Mouse (Mus musculus) thymus, adult 2 months (tissue): ENCODE measurements around the gene 0610040J01Rik. TPM values are rescaled to one million over a fixed set of nuclear protein-coding genes. Genes with fewer than 3 reads are reported as not detected.
A peak's percentile ranks its signal among the peaks of the same experiment; 100 is the strongest.

Experiments used
- DNase-seq: peaks from one replicate; pipeline ENCODE4 v3.0.0; 2021
- H3K27ac ChIP-seq: fragments of 200-500 bp; 2 replicates; pipeline ENCODE4 v1.5.1; 2012; ENCODE audit warnings: low read length, control low read depth; ENCODE audit not compliant: control insufficient read depth, insufficient read depth
- H3K27me3 ChIP-seq: fragments of 200-500 bp; 2 replicates; pipeline ENCODE4 v1.6.1; 2012; ENCODE audit warnings: mild to moderate bottlenecking, low read length, moderate library complexity, mixed read lengths; ENCODE audit not compliant: control insufficient read depth, insufficient read depth
- H3K36me3 ChIP-seq: fragments of 200-500 bp; 2 replicates; pipeline ENCODE4 v1.6.1; 2012; ENCODE audit warnings: mild to moderate bottlenecking, low read length, moderate library complexity; ENCODE audit not compliant: control insufficient read depth, insufficient read depth
- H3K4me1 ChIP-seq: fragments of 200-500 bp; replicated peaks from 2 replicates; pipeline ENCODE4 v1.6.1; 2012; ENCODE audit warnings: low read length; ENCODE audit not compliant: control insufficient read depth, insufficient read depth
- H3K4me3 ChIP-seq: fragments of 200-500 bp; 2 replicates; pipeline ENCODE4 v1.5.1; 2012; ENCODE audit warnings: mild to moderate bottlenecking, low read length, control low read depth, moderate library complexity; ENCODE audit not compliant: control insufficient read depth, insufficient read depth
- CTCF ChIP-seq: fragments of 200-500 bp; IDR thresholded peaks from 2 replicates; pipeline ENCODE4 v1.5.1; 2012; ENCODE audit warnings: mild to moderate bottlenecking, control low read depth, low read length, moderate library complexity, borderline replicate concordance; ENCODE audit not compliant: control insufficient read depth, poor library complexity, insufficient read depth; ENCODE audit errors: extremely low read depth
- POLR2A ChIP-seq: fragments of 200-500 bp; IDR thresholded peaks from 2 replicates; pipeline ENCODE4 v1.6.1; 2012; ENCODE audit warnings: mild to moderate bottlenecking, low read length, control low read depth, moderate library complexity; ENCODE audit not compliant: control insufficient read depth, poor library complexity, insufficient read depth; ENCODE audit errors: extremely low read depth
- WGBS: fragments of 180-500 bp; shearing (Covaris S2); methylation state at CpG from one replicate; pipeline ENCODE4 v1.1.7; 2018; 5-methylcytosine and 5-hydroxymethylcytosine counted together
- polyA plus RNA-seq: library from polyadenylated mRNA; depleted of rRNA; stranded (reverse); fragments of >200 nt; gene quantifications from 2 replicates; pipeline ENCODE4 v1.2.3, GENCODE M21; 2012

The 0610040J01Rik gene
- polyA plus RNA-seq, 1 experiment: 1.8 TPM

DNA sequence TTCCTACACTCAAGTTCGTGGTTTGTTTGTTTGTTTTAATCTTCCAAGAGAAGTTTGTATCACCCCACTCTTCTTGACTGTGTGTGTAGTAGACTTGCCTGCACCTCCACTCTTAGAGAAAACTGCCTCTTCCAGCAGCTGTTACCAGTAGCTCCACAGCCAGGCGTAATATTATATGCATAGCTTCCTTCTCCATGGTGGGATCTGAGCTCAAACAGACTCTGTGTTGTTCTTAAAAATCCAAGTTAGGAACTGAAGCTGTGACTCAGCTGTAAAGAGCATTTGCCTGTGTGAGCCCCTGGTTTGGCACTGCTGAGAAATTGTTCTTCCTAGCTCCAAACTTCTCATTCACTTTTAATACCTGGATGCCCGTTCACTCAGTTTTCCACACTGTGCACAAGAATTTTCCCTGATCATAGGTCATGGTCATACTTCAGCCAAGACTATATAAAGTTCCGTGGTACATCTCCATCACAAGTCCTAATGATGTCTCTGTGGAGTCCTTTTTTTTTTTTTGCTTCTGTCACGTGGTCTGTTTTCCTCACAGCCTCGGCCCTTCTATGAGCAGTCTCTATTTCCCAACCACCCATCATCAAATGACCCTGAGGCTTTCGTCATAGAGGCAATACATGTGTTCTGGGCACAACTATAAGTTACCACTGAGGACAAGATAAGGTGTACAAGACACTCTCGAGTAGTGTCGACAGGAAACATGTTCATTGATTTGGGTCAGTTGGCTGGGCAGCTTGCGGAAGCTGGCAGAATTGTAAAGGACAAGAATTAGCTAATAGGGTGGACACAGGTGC is 16.4 kb downstream of the 0610040J01Rik start:
- TF ChIP-seq CTCF (no peak), POLR2A (no peak)

DNA sequence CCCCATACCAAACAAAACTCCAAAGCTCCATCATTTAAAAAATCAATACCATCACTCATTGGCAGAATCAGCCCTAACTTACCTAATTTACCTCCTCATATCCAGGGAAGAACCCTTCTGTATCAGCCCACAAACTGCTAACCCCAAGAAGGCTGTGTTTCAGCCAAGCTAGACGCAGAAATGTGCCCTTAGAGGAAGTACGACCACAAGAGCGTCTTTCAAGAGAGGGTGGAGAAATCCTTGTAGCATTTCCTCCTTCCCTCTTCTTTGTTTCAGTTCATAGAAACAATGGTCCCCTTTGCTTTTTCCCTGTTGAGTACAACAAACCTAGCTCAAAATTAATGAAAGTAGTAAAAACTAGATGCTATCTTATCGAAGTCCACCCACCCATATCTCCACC is 18.9 kb downstream of the 0610040J01Rik start:
- no peaks in the 10 kb centered on the region for H3K36me3 ChIP-seq
- no peak for TF ChIP-seq POLR2A
- no peak for TF ChIP-seq CTCF
- no peak for DNase-seq
- WGBS: 23% methylated on average over 4 of the region's 4 CpGs
- H3K4me1 ChIP-seq: no peaks in the 10 kb centered on the region; the same call in 1 of the 2 replicates
- H3K27me3 ChIP-seq: no peaks in the 10 kb centered on the region
- no peak overlapping the region for H3K4me3 ChIP-seq
- no peak overlapping the region for H3K27ac ChIP-seq

More for the DNA sequence above, 16.4 kb downstream of the 0610040J01Rik start:
- WGBS: 88% methylated on average over 10 of the region's 10 CpGs
- Histone ChIP-seq H3K27me3 (no peaks in the 10 kb centered on the region), H3K4me3 (no peak overlapping the region), H3K36me3 (no peaks in the 10 kb centered on the region), H3K27ac (no peak overlapping the region), H3K4me1 (no peaks in the 10 kb centered on the region; the same call in 1 of the 2 replicates)
- no peak for DNase-seq

- no peak for DNase-seq
- no peak for TF ChIP-seq CTCF
- no peak for TF ChIP-seq POLR2A
- 93% methylated on average over 5 of the region's 5 CpGs for WGBS
These were observed 21.8 kb downstream of the 0610040J01Rik start for GRCm38 (mm10) chr5:63833955-63834354.

GRCm38 (mm10) chr5:63834435-63834834 is 22.3 kb downstream of the 0610040J01Rik start:
- TF ChIP-seq CTCF: no peak
- no peak for DNase-seq
- H3K4me3 ChIP-seq: no peak overlapping the region
- H3K27me3 ChIP-seq: no peaks in the 10 kb centered on the region
- no peak overlapping the region for H3K27ac ChIP-seq
- WGBS: 91% methylated on average over 3 of the region's 3 CpGs
- no peaks in the 10 kb centered on the region; the same call in 1 of the 2 replicates for H3K4me1 ChIP-seq
- no peaks in the 10 kb centered on the region for H3K36me3 ChIP-seq

More at GRCm38 (mm10) chr5:63833955-63834354, 21.8 kb downstream of the 0610040J01Rik start:
- Histone ChIP-seq H3K36me3 (no peaks in the 10 kb centered on the region), H3K4me3 (no peak overlapping the region), H3K27me3 (no peaks in the 10 kb centered on the region), H3K4me1 (no peaks in the 10 kb centered on the region; the same call in 1 of the 2 replicates), H3K27ac (no peak overlapping the region)

- Histone ChIP-seq H3K36me3 (no peaks in the 10 kb centered on the region), H3K27me3 (no peaks in the 10 kb centered on the region), H3K4me1 (no peaks in the 10 kb centered on the region), H3K4me3 (no peak overlapping the region), H3K27ac (no peak overlapping the region)
- WGBS: 57% methylated on average over 5 of the region's 5 CpGs
- DNase-seq: peak; percentile 21
- no peak for TF ChIP-seq CTCF
- TF ChIP-seq POLR2A: no peak
These were observed 25.0 kb downstream of the 0610040J01Rik start for GRCm38 (mm10) chr5:63837115-63837514.

DNA sequence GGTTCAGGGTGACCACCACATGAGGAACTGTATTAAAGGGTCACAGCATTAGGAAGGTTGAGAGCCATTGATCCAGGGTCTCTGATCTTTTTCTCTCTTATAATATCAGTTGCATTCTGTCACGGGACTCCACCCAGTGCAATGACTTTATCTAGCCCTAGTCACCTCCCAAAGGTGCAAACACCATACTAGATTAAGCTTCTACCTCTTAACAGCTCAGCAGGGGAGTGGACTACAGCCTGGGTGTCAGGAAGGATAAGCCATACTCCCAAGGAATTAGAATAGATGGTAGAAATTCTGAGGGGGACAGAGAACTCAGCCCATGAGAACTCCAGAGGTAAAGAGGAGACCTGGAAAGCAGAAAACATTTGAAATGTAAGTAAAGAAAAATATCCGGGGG is 25.7 kb downstream of the 0610040J01Rik start:
- no peaks in the 10 kb centered on the region for H3K36me3 ChIP-seq
- WGBS: 97% methylated on average over 2 of the region's 2 CpGs
- H3K27me3 ChIP-seq: no peaks in the 10 kb centered on the region
- no peak overlapping the region for H3K27ac ChIP-seq
- no peak overlapping the region for H3K4me3 ChIP-seq
- TF ChIP-seq CTCF (no peak), POLR2A (no peak)
- no peak for DNase-seq
- no peaks in the 10 kb centered on the region for H3K4me1 ChIP-seq

- no peak for DNase-seq
- WGBS: 86% methylated on average over 12 of the region's 12 CpGs
These were observed 27.7 kb downstream of the 0610040J01Rik start for GRCm38 (mm10) chr5:63839801-63840416.

More at GRCm38 (mm10) chr5:63839801-63840416, 27.7 kb downstream of the 0610040J01Rik start:
- H3K27me3 ChIP-seq: no peaks in the 10 kb centered on the region
- no peak for TF ChIP-seq CTCF
- TF ChIP-seq POLR2A: no peak
- no peaks in the 10 kb centered on the region for H3K4me1 ChIP-seq
- H3K27ac ChIP-seq: no peak overlapping the region
- H3K36me3 ChIP-seq: no peaks in the 10 kb centered on the region
- H3K4me3 ChIP-seq: no peak overlapping the region
